Mouse (Mus musculus): ENCODE data around the gene Ppp2r3a. TPM values are rescaled to one million over a fixed set of nuclear protein-coding genes. Genes with fewer than 3 reads are reported as not detected.

Ppp2r3a gene
- polyA plus RNA-seq, 1 experiment from 2014 or later = 40.2 TPM

- Histone ChIP-seq H3K9ac (replicated peaks; ENCODE audit: low read depth, low read length) (no peak overlapping the region), H3K9me3 (ENCODE audit: control insufficient read depth, low read length) (no peaks in the 10 kb centered on the region), H3K4me2 (ENCODE audit: low read depth, low read length) (no peak overlapping the region), H3K4me1 (ENCODE audit: control insufficient read depth, insufficient read depth, low read length) (no peaks in the 10 kb centered on the region), H3K27me3 (ENCODE audit: control insufficient read depth, insufficient read depth, low read length) (no peaks in the 10 kb centered on the region), H3K36me3 (ENCODE audit: control insufficient read depth, insufficient read depth, low read length) (no peaks in the 10 kb centered on the region), H3K27ac (ENCODE audit: low read depth, low read length) (no peak overlapping the region), H3K4me3 (ENCODE audit: low read depth, low read length) (no peak overlapping the region)
- 83% methylated on average over 6 of the region's 6 CpGs for WGBS
- ATAC-seq (ENCODE audit: low read depth) = no peak
These were observed 31.1 kb upstream of the Ppp2r3a start for GRCm38 (mm10) chr9:101282651-101283050.

GRCm38 (mm10) chr9:101281906-101282305 is 30.3 kb upstream of the Ppp2r3a start:
- no peaks in the 10 kb centered on the region for H3K27me3 ChIP-seq (ENCODE audit: control insufficient read depth, insufficient read depth, low read length)
- ATAC-seq (ENCODE audit: low read depth) = no peak
- WGBS = 81% methylated on average over 4 of the region's 4 CpGs
- H3K4me2 ChIP-seq (ENCODE audit: low read depth, low read length) = no peak overlapping the region
- no peaks in the 10 kb centered on the region for H3K36me3 ChIP-seq (ENCODE audit: control insufficient read depth, insufficient read depth, low read length)
- no peaks in the 10 kb centered on the region for H3K9me3 ChIP-seq (ENCODE audit: control insufficient read depth, low read length)
- H3K27ac ChIP-seq (ENCODE audit: low read depth, low read length) = no peak overlapping the region
- no peak overlapping the region for H3K4me3 ChIP-seq (ENCODE audit: low read depth, low read length)
- no peak overlapping the region for H3K9ac ChIP-seq (replicated peaks; ENCODE audit: low read depth, low read length)
- no peaks in the 10 kb centered on the region for H3K4me1 ChIP-seq (ENCODE audit: control insufficient read depth, insufficient read depth, low read length)

GRCm38 (mm10) chr9:101281326-101281725 is 29.7 kb upstream of the Ppp2r3a start:
- 91% methylated on average over 11 of the region's 11 CpGs for WGBS
- Histone ChIP-seq H3K27ac (ENCODE audit: low read depth, low read length) (no peak overlapping the region), H3K9ac (replicated peaks; ENCODE audit: low read depth, low read length) (no peak overlapping the region), H3K36me3 (ENCODE audit: control insufficient read depth, insufficient read depth, low read length) (no peaks in the 10 kb centered on the region), H3K4me1 (ENCODE audit: control insufficient read depth, insufficient read depth, low read length) (no peaks in the 10 kb centered on the region), H3K4me2 (ENCODE audit: low read depth, low read length) (no peak overlapping the region), H3K27me3 (ENCODE audit: control insufficient read depth, insufficient read depth, low read length) (no peaks in the 10 kb centered on the region), H3K9me3 (ENCODE audit: control insufficient read depth, low read length) (no peaks in the 10 kb centered on the region), H3K4me3 (ENCODE audit: low read depth, low read length) (no peak overlapping the region)
- no peak for ATAC-seq (ENCODE audit: low read depth)

- Histone ChIP-seq H3K36me3 (ENCODE audit: control insufficient read depth, insufficient read depth, low read length) (no peaks in the 10 kb centered on the region), H3K9ac (replicated peaks; ENCODE audit: low read depth, low read length) (no peak overlapping the region), H3K27me3 (ENCODE audit: control insufficient read depth, insufficient read depth, low read length) (no peaks in the 10 kb centered on the region), H3K4me3 (ENCODE audit: low read depth, low read length) (no peak overlapping the region), H3K4me2 (ENCODE audit: low read depth, low read length) (no peak overlapping the region), H3K27ac (ENCODE audit: low read depth, low read length) (no peak overlapping the region), H3K4me1 (ENCODE audit: control insufficient read depth, insufficient read depth, low read length) (no peaks in the 10 kb centered on the region), H3K9me3 (ENCODE audit: control insufficient read depth, low read length) (no peaks in the 10 kb centered on the region)
- ATAC-seq (ENCODE audit: low read depth) = no peak
- 89% methylated on average over 6 of the region's 6 CpGs for WGBS
These were observed 29.3 kb upstream of the Ppp2r3a start for GRCm38 (mm10) chr9:101280867-101281266.

GRCm38 (mm10) chr9:101280211-101280610 is 28.6 kb upstream of the Ppp2r3a start:
- no peak overlapping the region for H3K27ac ChIP-seq (ENCODE audit: low read depth, low read length)
- no peak overlapping the region for H3K9ac ChIP-seq (replicated peaks; ENCODE audit: low read depth, low read length)
- no peaks in the 10 kb centered on the region for H3K27me3 ChIP-seq (ENCODE audit: control insufficient read depth, insufficient read depth, low read length)
- ATAC-seq (ENCODE audit: low read depth) = no peak
- H3K4me3 ChIP-seq (ENCODE audit: low read depth, low read length) = no peak overlapping the region
- no peaks in the 10 kb centered on the region for H3K36me3 ChIP-seq (ENCODE audit: control insufficient read depth, insufficient read depth, low read length)
- H3K4me1 ChIP-seq (ENCODE audit: control insufficient read depth, insufficient read depth, low read length) = no peaks in the 10 kb centered on the region
- WGBS = 79% methylated on average over 10 of the region's 10 CpGs
- no peaks in the 10 kb centered on the region for H3K9me3 ChIP-seq (ENCODE audit: control insufficient read depth, low read length)
- no peak overlapping the region for H3K4me2 ChIP-seq (ENCODE audit: low read depth, low read length)

GRCm38 (mm10) chr9:101272715-101273114 is 21.1 kb upstream of the Ppp2r3a start:
- no peaks in the 10 kb centered on the region for H3K36me3 ChIP-seq (ENCODE audit: control insufficient read depth, insufficient read depth, low read length)
- H3K9ac ChIP-seq (replicated peaks; ENCODE audit: low read depth, low read length) = no peak overlapping the region
- no peaks in the 10 kb centered on the region for H3K9me3 ChIP-seq (ENCODE audit: control insufficient read depth, low read length)
- no peak overlapping the region for H3K4me3 ChIP-seq (ENCODE audit: low read depth, low read length)
- H3K27me3 ChIP-seq (ENCODE audit: control insufficient read depth, insufficient read depth, low read length) = no peaks in the 10 kb centered on the region
- H3K27ac ChIP-seq (ENCODE audit: low read depth, low read length) = no peak overlapping the region
- WGBS = 89% methylated on average over 7 of the region's 7 CpGs
- no peak overlapping the region for H3K4me2 ChIP-seq (ENCODE audit: low read depth, low read length)
- no peaks in the 10 kb centered on the region for H3K4me1 ChIP-seq (ENCODE audit: control insufficient read depth, insufficient read depth, low read length)
- no peak for ATAC-seq (ENCODE audit: low read depth)

GRCm38 (mm10) chr9:101270020-101270419 is 18.4 kb upstream of the Ppp2r3a start:
- Histone ChIP-seq H3K36me3 (ENCODE audit: control insufficient read depth, insufficient read depth, low read length) (no peaks in the 10 kb centered on the region), H3K9ac (replicated peaks; ENCODE audit: low read depth, low read length) (no peak overlapping the region), H3K27me3 (ENCODE audit: control insufficient read depth, insufficient read depth, low read length) (no peaks in the 10 kb centered on the region), H3K4me3 (ENCODE audit: low read depth, low read length) (no peak overlapping the region), H3K4me2 (ENCODE audit: low read depth, low read length) (no peak overlapping the region), H3K4me1 (ENCODE audit: control insufficient read depth, insufficient read depth, low read length) (peaks cover 2% of the 10 kb centered on the region; the same call in 1 of the 2 replicates), H3K27ac (ENCODE audit: low read depth, low read length) (no peak overlapping the region), H3K9me3 (ENCODE audit: control insufficient read depth, low read length) (no peaks in the 10 kb centered on the region)
- no peak for ATAC-seq (ENCODE audit: low read depth)
- 27% methylated on average over 5 of the region's 5 CpGs for WGBS

- peak overlapping the region; percentile 55 for H3K27ac ChIP-seq (ENCODE audit: low read depth, low read length)
- no peak overlapping the region for H3K4me3 ChIP-seq (ENCODE audit: low read depth, low read length)
- 0 out of 2 replicates have a peak overlapping the region, but pooled peaks have one; percentile 4 for H3K4me2 ChIP-seq (ENCODE audit: low read depth, low read length)
- H3K9me3 ChIP-seq (ENCODE audit: control insufficient read depth, low read length) = no peaks in the 10 kb centered on the region
- no peaks in the 10 kb centered on the region for H3K27me3 ChIP-seq (ENCODE audit: control insufficient read depth, insufficient read depth, low read length)
- ATAC-seq (ENCODE audit: low read depth) = no peak
- H3K4me1 ChIP-seq (ENCODE audit: control insufficient read depth, insufficient read depth, low read length) = peaks cover 2% of the 10 kb centered on the region; the same call in 1 of the 2 replicates
- 66% methylated on average over 8 of the region's 8 CpGs for WGBS
- H3K9ac ChIP-seq (replicated peaks; ENCODE audit: low read depth, low read length) = no peak overlapping the region
- H3K36me3 ChIP-seq (ENCODE audit: control insufficient read depth, insufficient read depth, low read length) = no peaks in the 10 kb centered on the region
These were observed 14.4 kb upstream of the Ppp2r3a start for GRCm38 (mm10) chr9:101266043-101266442.

GRCm38 (mm10) chr9:101265546-101265945 is 14.0 kb upstream of the Ppp2r3a start:
- Histone ChIP-seq H3K9me3 (ENCODE audit: control insufficient read depth, low read length) (no peaks in the 10 kb centered on the region), H3K27me3 (ENCODE audit: control insufficient read depth, insufficient read depth, low read length) (no peaks in the 10 kb centered on the region), H3K4me3 (ENCODE audit: low read depth, low read length) (no peak overlapping the region), H3K9ac (replicated peaks; ENCODE audit: low read depth, low read length) (no peak overlapping the region), H3K4me2 (ENCODE audit: low read depth, low read length) (0 out of 2 replicates have a peak overlapping the region, but pooled peaks have one; percentile 4), H3K36me3 (ENCODE audit: control insufficient read depth, insufficient read depth, low read length) (no peaks in the 10 kb centered on the region), H3K27ac (ENCODE audit: low read depth, low read length) (peak overlapping the region; percentile 55), H3K4me1 (ENCODE audit: control insufficient read depth, insufficient read depth, low read length) (peaks cover 2% of the 10 kb centered on the region; the same call in 1 of the 2 replicates)
- ATAC-seq (ENCODE audit: low read depth) = peak; percentile 73
- WGBS = 36% methylated on average over 6 of the region's 6 CpGs
